Mouse (Mus musculus): ENCODE results near the gene Fgfr2.

DNA sequence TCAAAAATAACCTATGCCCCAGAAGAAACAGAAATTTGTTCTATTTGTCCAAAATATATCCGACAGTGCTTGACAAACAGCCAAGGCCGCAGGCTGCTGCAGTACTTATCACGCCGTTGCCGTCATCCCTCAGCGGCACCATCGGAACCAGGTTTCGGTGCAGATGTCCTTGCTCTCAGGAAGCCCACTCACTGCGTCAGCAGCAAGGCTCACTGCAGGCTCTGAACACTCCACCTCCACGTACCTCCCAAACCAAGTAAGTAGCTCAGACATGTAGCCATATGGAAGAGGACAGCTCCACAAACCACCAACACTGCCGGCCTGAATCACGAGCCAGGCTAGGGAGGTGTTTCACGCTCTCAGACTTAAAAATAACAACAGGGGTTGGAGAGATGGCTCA lies 334.3 kb downstream of the Fgfr2 start:
- TF ChIP-seq CTCF (IDR thresholded peaks at IDR 0.05; ENCODE audit: borderline replicate concordance, insufficient read depth, low read length) (no peak), POLR2A (IDR thresholded peaks at IDR 0.05; ENCODE audit: low read depth, low read length) (no peak)
